Mouse (Mus musculus): Measurements from ENCODE around the gene Hist2h2ab. TPM values are rescaled to one million over a fixed set of nuclear protein-coding genes. Genes with fewer than 3 reads are reported as not detected.

Gene Hist2h2ab
- polyA plus RNA-seq, 1 experiment from 2014 or later: 1.7 TPM

DNA sequence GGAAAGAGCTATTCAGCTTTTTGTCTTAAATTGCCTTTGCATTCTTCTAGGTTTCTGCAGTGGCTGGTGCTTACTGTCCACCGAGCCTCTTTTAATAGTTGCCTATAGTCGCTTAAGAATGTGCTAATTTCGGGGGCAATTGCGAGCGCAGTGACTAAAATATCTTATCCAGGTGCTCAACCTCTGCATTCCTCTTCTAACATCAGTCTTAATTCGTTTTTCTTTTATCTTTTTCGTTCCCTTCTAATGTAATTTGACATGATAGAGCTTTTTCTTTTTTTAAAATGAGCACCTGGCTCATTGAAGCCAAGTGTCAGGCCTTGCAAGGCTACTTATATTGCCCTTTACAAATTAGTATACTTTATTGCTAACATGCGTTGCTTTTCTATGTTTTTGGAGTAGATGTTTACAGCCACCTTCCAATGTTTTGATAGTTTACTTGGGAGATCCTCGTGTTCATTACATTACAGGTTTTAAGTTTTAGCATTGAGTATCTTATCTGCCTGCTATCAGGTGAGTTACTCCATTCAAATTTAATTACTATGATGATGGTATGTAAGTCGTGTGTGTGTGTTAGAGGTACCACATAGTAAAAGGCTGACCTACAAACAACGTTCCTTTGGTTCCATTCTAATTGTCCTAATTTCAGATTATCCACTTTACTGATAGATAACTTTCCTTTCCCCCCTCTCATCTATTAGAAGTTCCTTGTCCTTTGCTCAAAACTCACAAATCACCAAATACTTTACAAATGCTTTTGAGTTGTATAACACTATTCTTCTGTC lies 27.9 kb downstream of the Hist2h2ab start:
- Histone ChIP-seq H3K4me1 (ENCODE audit: control insufficient read depth, insufficient read depth, low read length) (peaks cover 14% of the 10 kb centered on the region; the same call in 1 of the 2 replicates), H3K9ac (ENCODE audit: low read length) (peak overlapping the region; percentile 67), H3K27me3 (replicated peaks; ENCODE audit: control insufficient read depth, insufficient read depth, low read length) (no peaks in the 10 kb centered on the region), H3K27ac (ENCODE audit: low read depth, low read length) (0 out of 2 replicates have a peak overlapping the region, but pooled peaks have one; percentile 44), H3K4me3 (ENCODE audit: low read depth, low read length) (peak overlapping the region; percentile 34), H3K4me2 (ENCODE audit: low read length) (peak overlapping the region; percentile 40), H3K36me3 (ENCODE audit: control insufficient read depth, insufficient read depth, low read length) (no peaks in the 10 kb centered on the region), H3K9me3 (replicated peaks; ENCODE audit: control insufficient read depth, low read length) (no peaks in the 10 kb centered on the region)
- DNase-seq (ENCODE audit: low spot score) (no peak), ATAC-seq (no peak)
- WGBS: 2% methylated on average over 11 of the region's 11 CpGs

DNA sequence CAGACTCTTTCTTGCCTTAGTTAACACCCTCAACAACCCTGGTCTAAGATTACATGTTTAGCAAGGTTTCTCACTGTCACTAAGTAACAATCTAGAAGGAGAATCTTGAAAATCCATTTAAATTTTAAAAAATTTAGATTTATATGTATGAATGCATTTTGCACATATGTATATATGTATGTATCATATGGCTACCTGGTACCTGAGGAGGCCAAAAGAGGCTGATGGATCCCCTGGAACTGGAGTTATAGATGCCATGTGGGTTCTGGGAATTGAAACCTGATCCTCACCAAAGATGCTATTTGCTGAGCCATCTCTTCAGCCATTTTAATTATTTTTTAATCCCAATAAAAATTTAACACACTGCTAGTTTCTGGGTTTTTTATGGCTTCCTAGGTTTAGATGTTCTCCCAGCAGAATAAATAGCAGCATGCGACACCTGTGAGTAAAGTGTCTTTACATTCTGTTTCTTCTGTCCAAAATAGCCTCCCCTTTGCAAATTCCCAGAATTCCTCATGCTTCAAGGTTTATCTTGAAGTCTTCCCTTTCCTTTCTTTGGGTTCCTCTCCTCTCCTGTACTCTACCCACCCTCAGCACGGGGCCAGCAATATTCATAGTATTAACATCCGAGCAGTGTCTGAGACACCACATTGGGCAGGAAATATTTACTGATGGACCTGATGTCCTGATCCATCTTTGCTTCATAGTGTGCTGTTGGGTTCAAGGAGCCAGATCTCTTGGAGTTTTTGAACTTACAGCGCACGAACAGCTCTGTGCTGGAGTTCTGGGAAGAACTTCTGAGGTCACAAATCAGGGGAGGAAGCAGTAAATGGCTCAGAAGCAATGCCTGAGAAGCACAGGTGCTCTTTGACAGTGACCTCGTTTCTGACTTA lies 28.7 kb downstream of the Hist2h2ab start:
- H3K9ac ChIP-seq (ENCODE audit: low read length): peak overlapping the region; percentile 67
- no peaks in the 10 kb centered on the region for H3K36me3 ChIP-seq (ENCODE audit: control insufficient read depth, insufficient read depth, low read length)
- DNase-seq (ENCODE audit: low spot score): no peak
- H3K9me3 ChIP-seq (replicated peaks; ENCODE audit: control insufficient read depth, low read length): no peaks in the 10 kb centered on the region
- H3K27ac ChIP-seq (ENCODE audit: low read depth, low read length): no peak overlapping the region
- no peak for ATAC-seq
- 54% methylated on average over 6 of the region's 6 CpGs for WGBS
- H3K4me2 ChIP-seq (ENCODE audit: low read length): peak overlapping the region; percentile 40
- no peaks in the 10 kb centered on the region for H3K27me3 ChIP-seq (replicated peaks; ENCODE audit: control insufficient read depth, insufficient read depth, low read length)
- peak overlapping the region; percentile 34 for H3K4me3 ChIP-seq (ENCODE audit: low read depth, low read length)
- peaks cover 14% of the 10 kb centered on the region; the same call in 1 of the 2 replicates for H3K4me1 ChIP-seq (ENCODE audit: control insufficient read depth, insufficient read depth, low read length)

DNA sequence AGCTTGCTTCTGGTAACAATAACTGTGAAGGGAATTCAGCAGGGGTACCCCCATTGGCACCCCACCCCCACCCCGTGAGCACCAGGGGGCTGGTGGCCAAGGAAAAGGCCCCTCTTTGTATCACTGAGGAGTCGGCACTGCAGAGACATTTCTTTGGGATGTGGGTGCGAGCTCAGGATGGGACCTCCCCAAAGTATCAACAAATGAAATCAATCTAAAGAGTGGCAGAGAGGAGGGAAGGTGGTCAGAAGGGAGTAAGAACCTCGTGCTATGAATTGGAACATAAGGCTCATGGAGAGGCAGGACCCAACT lies 29.3 kb downstream of the Hist2h2ab start:
- Histone ChIP-seq H3K36me3 (ENCODE audit: control insufficient read depth, insufficient read depth, low read length) (no peaks in the 10 kb centered on the region), H3K27me3 (replicated peaks; ENCODE audit: control insufficient read depth, insufficient read depth, low read length) (no peaks in the 10 kb centered on the region), H3K4me1 (ENCODE audit: control insufficient read depth, insufficient read depth, low read length) (peaks cover 11% of the 10 kb centered on the region; the same call in 1 of the 2 replicates), H3K9me3 (replicated peaks; ENCODE audit: control insufficient read depth, low read length) (no peaks in the 10 kb centered on the region), H3K4me3 (ENCODE audit: low read depth, low read length) (no peak overlapping the region), H3K4me2 (ENCODE audit: low read length) (peak overlapping the region; percentile 40; the same call in 1 of the 2 replicates), H3K9ac (ENCODE audit: low read length) (no peak overlapping the region), H3K27ac (ENCODE audit: low read depth, low read length) (no peak overlapping the region)
- ATAC-seq (no peak), DNase-seq (ENCODE audit: low spot score) (no peak)
- WGBS: 52% methylated on average over 4 of the region's 4 CpGs

DNA sequence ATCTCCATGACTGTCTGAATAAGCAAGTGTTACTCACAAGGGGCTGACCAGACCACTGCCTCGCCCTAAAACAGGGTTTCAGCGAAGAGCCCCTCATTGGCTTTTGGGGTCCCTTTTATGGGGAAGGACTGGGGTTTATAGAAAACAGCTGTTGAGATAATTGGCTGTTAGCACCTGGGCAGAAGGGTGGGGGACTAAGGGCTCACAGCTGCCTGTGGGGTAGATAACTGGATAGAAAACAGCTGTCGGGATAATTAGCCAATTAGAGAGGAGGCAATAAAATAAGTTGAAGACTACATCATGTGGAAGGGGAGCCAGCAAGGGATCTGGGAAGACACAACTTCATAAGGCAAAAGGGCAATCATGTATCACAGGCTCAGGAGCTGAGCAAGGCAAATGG lies 31.2 kb downstream of the Hist2h2ab start:
- Histone ChIP-seq H3K4me2 (ENCODE audit: low read length) (no peak overlapping the region), H3K4me1 (ENCODE audit: control insufficient read depth, insufficient read depth, low read length) (peaks cover 4% of the 10 kb centered on the region; the same call in 1 of the 2 replicates), H3K27me3 (replicated peaks; ENCODE audit: control insufficient read depth, insufficient read depth, low read length) (no peaks in the 10 kb centered on the region), H3K36me3 (ENCODE audit: control insufficient read depth, insufficient read depth, low read length) (no peaks in the 10 kb centered on the region), H3K9ac (ENCODE audit: low read length) (no peak overlapping the region), H3K9me3 (replicated peaks; ENCODE audit: control insufficient read depth, low read length) (no peaks in the 10 kb centered on the region), H3K4me3 (ENCODE audit: low read depth, low read length) (no peak overlapping the region), H3K27ac (ENCODE audit: low read depth, low read length) (no peak overlapping the region)
- ATAC-seq (no peak), DNase-seq (ENCODE audit: low spot score) (no peak)
- 69% methylated on average over 3 of the region's 3 CpGs for WGBS

DNA sequence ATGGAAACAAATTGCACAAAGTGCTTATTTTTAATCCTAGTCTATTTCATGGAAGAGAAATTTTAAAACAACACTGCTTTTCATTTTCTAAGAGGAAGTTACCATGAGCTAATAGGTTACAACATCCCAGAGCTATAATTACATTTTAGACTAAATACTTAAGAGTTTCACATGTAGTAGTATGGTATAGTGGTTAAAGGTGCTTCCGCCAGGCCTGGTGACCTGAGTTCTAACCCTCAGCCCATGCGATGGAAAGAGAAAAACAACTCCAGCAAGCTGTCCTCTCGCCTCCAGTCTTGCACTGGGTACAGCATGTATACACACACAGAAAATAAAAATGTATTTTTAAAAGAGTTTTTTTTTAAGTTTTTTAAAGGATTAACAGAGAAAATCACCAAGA lies 32.1 kb downstream of the Hist2h2ab start:
- ATAC-seq (no peak), DNase-seq (ENCODE audit: low spot score) (no peak)
- WGBS: 91% methylated on average over 3 of the region's 3 CpGs
- no peaks in the 10 kb centered on the region for H3K9me3 ChIP-seq (replicated peaks; ENCODE audit: control insufficient read depth, low read length)
- peaks cover 4% of the 10 kb centered on the region; the same call in 1 of the 2 replicates for H3K4me1 ChIP-seq (ENCODE audit: control insufficient read depth, insufficient read depth, low read length)
- H3K27me3 ChIP-seq (replicated peaks; ENCODE audit: control insufficient read depth, insufficient read depth, low read length): no peaks in the 10 kb centered on the region
- no peak overlapping the region for H3K9ac ChIP-seq (ENCODE audit: low read length)
- H3K27ac ChIP-seq (ENCODE audit: low read depth, low read length): no peak overlapping the region
- no peak overlapping the region for H3K4me2 ChIP-seq (ENCODE audit: low read length)
- H3K4me3 ChIP-seq (ENCODE audit: low read depth, low read length): no peak overlapping the region
- H3K36me3 ChIP-seq (ENCODE audit: control insufficient read depth, insufficient read depth, low read length): no peaks in the 10 kb centered on the region

DNA sequence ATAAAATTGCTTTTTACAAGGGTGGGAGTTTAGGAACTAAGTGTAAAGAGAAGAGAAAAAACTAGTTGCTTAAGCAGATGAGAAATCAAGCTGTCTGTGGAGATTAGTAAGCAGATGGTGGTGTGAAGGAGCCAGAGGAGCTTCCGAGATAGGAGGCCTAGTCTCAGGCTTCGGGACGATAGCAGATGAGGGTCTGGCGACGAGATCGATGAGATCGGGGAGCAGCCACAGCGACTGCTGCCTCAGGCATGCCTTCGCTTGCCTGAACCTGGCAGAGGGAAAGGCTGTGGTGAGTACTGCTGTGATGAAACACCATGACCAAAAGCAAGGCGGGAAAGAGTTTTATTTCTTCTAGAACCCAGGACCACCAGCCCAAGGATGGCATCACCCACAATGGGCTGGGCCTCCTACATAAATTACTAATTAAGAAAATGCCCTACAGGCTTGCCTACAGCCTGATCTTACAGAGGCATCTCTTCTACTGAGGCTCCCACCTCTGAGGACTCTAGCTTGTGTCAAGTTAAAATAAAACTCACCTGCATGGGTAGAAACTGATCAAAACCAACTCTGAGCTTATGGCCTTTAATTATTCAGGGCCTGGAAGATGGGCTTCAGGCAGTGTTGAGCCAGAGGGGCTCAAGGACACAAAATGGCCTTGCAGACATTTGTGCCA lies 35.2 kb downstream of the Hist2h2ab start:
- peak; percentile 58; the same call in 1 of the 2 replicates for ATAC-seq

DNA sequence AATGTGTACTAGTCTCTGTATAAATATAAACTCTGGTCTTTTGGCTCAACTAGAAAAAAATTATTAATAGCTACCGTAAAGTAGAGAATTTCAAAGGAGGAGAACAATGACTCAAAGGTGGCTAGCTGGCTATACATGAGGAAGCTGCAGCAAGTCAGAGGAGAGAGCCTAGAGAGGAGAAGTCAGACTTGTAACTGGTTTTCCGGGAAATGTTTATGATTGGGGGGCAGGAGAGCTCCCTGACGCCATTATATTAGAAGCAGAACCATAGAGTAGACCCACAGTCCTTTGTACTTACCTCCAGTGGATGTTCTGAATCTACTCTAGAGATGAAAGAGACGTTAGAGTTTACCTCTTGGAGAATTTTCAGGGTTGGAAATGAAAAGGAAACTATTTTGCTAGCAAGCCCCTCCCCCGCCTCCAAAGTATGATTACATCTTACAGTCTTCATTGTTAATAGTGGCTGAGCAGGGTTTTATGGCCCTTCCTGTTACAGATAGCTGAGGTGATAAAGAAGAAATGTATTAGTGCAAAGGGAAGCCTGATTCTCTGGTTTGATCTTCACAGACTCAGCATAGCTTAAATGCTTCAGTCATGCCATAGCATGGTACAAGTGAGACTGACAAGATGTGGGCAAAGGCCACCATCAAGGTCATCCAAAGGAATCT lies 36.4 kb downstream of the Hist2h2ab start:
- DNase-seq (ENCODE audit: low spot score) (no peak), ATAC-seq (no peak)

More for the DNA sequence above, 35.2 kb downstream of the Hist2h2ab start:
- Histone ChIP-seq H3K4me3 (ENCODE audit: low read depth, low read length) (no peak overlapping the region), H3K27ac (ENCODE audit: low read depth, low read length) (no peak overlapping the region), H3K9ac (ENCODE audit: low read length) (no peak overlapping the region), H3K4me2 (ENCODE audit: low read length) (no peak overlapping the region), H3K9me3 (replicated peaks; ENCODE audit: control insufficient read depth, low read length) (no peaks in the 10 kb centered on the region), H3K27me3 (replicated peaks; ENCODE audit: control insufficient read depth, insufficient read depth, low read length) (no peaks in the 10 kb centered on the region), H3K36me3 (ENCODE audit: control insufficient read depth, insufficient read depth, low read length) (no peaks in the 10 kb centered on the region), H3K4me1 (ENCODE audit: control insufficient read depth, insufficient read depth, low read length) (no peaks in the 10 kb centered on the region)
- WGBS: 56% methylated on average over 10 of the region's 10 CpGs
- DNase-seq (ENCODE audit: low spot score): peak; percentile 62

DNA sequence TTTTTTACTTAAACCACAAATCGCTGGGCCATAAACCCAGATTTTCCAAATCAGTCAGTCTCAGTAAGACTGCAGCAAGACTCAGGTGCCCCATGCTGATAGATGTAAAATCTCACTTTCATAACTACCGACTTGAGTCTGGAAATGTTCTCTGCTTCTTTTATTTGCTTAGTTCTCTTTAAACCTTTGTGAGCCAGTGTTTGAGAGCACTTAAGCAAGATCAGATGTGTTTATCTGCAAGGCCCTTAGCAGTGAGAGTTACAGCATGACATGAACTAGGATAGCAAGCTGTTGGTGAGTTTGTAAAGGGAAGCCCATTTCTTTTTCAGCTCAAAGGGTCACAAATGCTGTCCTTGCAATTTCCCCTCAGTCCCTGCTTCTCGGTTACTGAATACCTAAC lies 37.5 kb downstream of the Hist2h2ab start:
- Histone ChIP-seq H3K36me3 (ENCODE audit: control insufficient read depth, insufficient read depth, low read length) (no peaks in the 10 kb centered on the region), H3K4me1 (ENCODE audit: control insufficient read depth, insufficient read depth, low read length) (peaks cover 6% of the 10 kb centered on the region), H3K27me3 (replicated peaks; ENCODE audit: control insufficient read depth, insufficient read depth, low read length) (no peaks in the 10 kb centered on the region), H3K4me2 (ENCODE audit: low read length) (no peak overlapping the region), H3K27ac (ENCODE audit: low read depth, low read length) (no peak overlapping the region), H3K9me3 (replicated peaks; ENCODE audit: control insufficient read depth, low read length) (no peaks in the 10 kb centered on the region), H3K4me3 (ENCODE audit: low read depth, low read length) (no peak overlapping the region), H3K9ac (ENCODE audit: low read length) (no peak overlapping the region)
- ATAC-seq (no peak), DNase-seq (ENCODE audit: low spot score) (no peak)
- WGBS: 85% methylated on average over 3 of the region's 3 CpGs

More for the DNA sequence above, 36.4 kb downstream of the Hist2h2ab start:
- no peak overlapping the region for H3K4me3 ChIP-seq (ENCODE audit: low read depth, low read length)
- H3K4me1 ChIP-seq (ENCODE audit: control insufficient read depth, insufficient read depth, low read length): no peaks in the 10 kb centered on the region
- no peaks in the 10 kb centered on the region for H3K9me3 ChIP-seq (replicated peaks; ENCODE audit: control insufficient read depth, low read length)
- H3K36me3 ChIP-seq (ENCODE audit: control insufficient read depth, insufficient read depth, low read length): no peaks in the 10 kb centered on the region
- H3K4me2 ChIP-seq (ENCODE audit: low read length): no peak overlapping the region
- no peaks in the 10 kb centered on the region for H3K27me3 ChIP-seq (replicated peaks; ENCODE audit: control insufficient read depth, insufficient read depth, low read length)
- H3K27ac ChIP-seq (ENCODE audit: low read depth, low read length): no peak overlapping the region
- H3K9ac ChIP-seq (ENCODE audit: low read length): no peak overlapping the region
- WGBS: 86% methylated on average over 5 of the region's 5 CpGs
